Mouse (Mus musculus) layer of hippocampus, adult 9-10 months (tissue): ENCODE measurements at regions not wholly inside any gene's neighbourhood (a gene's known extent, or its start where the extent isn't known, plus 50 kb on each side); places are given as distances from the start of the nearest gene placed in this dataset.

Experiments
- DNase-seq: peaks from one replicate; pipeline ENCODE4 v3.0.0; 2022; ENCODE audit warnings: low spot score

DNA sequence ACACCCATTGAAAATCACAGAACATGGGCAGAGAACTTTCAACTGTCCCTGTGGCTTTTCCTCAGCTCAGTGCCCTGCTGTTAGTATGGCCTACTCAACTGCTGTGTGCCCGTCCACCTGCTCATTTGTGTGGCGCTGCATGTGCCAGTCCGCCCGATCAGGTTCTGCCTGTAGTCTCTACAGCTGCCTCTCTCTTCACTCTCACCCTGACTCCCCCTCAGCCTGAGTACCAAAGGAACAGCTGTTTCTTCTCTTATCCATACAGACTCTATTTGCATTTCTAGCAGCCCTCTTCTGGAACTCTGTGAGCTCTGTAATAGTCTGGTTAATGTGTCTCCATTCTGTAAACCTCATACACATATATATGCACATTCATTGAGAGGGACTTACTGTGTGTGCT lies 329.1 kb upstream of the Spred2 start:
- DNase-seq, result no peak

- no peak for DNase-seq
These were observed 327.8 kb upstream of the Spred2 start for GRCm38 (mm10) chr11:19596336-19596735.

- no peak for DNase-seq
These were observed 324.7 kb upstream of the Spred2 start for GRCm38 (mm10) chr11:19599433-19599832.

- DNase-seq, result no peak
These were observed 322.8 kb upstream of the Spred2 start for GRCm38 (mm10) chr11:19601216-19601938.

DNA sequence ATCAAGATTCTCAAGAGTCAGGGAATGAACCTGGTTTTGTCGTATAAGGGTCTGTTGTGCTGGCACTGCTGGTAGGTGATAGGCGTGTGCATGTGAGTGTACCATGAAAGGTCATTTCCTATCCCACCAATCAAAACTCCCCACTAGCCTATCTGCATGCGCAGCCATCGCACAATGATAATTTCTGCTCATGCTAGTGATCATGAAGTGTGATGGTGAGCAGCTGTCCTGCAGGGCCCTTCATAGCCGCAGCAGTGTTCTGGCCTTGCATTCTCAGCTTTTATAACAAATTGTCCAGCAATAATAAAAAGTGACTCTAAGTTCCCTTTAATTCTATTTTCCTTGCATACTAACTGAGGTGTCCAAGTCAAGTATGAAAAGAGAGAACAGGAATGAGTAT lies 321.7 kb upstream of the Spred2 start:
- no peak for DNase-seq

- DNase-seq, result no peak
These were observed 318.6 kb upstream of the Spred2 start for GRCm38 (mm10) chr11:19605602-19606001.

DNA sequence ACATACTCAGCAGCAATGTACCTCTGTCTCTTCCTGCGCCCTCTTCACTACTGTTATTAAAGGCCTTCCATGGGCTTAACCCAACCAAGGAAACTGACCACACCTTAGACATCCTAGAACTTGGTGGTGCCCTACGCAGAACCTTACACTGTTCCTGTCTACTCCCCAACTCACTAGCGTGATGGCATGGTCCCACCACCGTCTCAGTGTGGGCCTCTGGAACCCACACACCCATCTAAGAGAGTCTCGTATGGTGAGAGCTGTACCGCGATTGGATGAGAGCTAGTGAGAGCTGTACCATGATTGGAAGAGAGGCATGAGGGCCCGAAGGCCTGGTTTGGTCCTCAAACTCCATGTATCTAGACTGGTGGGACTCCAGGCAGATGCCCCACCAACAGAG lies 317.2 kb upstream of the Spred2 start:
- DNase-seq, result no peak

DNA sequence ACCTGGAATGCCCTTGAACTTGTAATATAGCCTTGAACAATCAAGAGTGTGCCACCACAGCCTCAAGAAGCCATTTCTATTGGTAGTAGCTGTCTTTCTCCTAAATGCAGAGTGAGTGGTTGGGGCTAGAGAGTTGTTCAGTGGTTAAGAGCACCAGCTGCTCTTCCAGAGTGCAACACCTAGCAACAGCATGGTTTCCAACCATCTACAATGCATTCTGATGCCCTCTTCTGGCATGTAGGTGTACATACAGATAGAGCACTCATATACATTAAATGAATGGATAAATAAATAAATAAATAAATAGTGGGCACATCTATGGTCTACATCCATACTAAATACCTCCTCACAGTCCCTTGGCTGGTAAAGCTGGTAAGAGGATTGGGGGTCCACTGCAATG lies 316.2 kb upstream of the Spred2 start:
- no peak for DNase-seq

DNA sequence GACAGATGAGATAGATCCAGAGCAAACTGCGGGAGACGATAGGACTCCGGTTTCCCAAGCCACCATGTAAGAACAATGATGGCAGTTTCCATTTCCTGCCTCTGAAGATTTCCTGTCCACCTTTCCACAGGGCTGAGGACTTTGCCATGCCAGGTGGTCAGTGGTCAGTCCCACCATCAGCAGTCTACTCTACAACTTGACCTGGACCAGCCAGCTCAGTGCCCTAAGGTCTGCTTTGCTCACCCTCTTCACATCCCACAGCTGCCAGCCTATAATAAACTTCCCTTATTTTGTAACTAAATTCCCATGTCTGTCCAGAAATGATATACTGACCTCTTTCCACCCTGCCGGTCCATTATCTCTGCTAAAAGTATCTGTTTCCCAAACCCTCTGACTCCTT lies 315.7 kb upstream of the Spred2 start:
- no peak for DNase-seq

DNA sequence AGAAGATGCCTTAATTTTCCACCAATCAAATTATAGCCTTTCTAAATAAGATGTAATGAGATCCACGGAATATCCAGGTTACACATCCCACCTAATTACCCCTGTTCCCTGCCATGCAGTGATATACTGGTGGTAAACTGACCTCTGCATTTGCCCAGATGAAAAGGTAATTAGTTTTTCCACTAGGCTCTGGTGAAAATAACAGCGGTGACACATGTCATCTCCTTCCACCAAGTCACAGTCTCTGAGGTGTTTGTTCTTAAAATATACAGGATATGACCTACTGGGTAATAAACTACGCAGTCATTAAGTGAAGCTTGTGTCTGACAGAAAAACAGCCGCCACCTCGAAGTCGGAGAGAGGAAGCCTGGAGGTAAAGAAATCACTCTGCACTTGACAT lies 313.6 kb upstream of the Spred2 start:
- no peak for DNase-seq

DNA sequence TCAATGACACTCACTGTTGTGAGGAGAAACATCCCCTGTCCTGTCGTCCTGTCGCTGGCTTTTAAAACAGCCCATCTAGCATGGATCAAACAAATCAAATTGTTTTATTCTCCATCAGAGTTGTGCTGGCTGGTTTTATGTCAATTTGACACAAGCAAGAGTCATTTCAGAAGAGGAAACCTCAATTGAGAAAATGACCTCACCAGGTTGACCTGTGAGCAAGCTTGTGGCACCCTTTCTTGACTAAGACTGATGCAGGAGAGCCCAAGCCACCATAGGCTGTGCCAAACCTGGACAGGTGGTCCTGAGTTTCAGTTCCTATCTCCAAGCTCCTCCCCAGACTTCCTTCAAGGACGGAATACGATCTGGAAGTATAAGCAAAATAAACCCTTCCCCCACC lies 313.0 kb upstream of the Spred2 start:
- no peak for DNase-seq

- no peak for DNase-seq
These were observed 307.7 kb upstream of the Spred2 start for GRCm38 (mm10) chr11:19616520-19616919.

GRCm38 (mm10) chr11:19619494-19619893 lies 304.7 kb upstream of the Spred2 start:
- DNase-seq, result no peak

- no peak for DNase-seq
These were observed 293.0 kb upstream of the Spred2 start for GRCm38 (mm10) chr11:19631055-19631695.

DNA sequence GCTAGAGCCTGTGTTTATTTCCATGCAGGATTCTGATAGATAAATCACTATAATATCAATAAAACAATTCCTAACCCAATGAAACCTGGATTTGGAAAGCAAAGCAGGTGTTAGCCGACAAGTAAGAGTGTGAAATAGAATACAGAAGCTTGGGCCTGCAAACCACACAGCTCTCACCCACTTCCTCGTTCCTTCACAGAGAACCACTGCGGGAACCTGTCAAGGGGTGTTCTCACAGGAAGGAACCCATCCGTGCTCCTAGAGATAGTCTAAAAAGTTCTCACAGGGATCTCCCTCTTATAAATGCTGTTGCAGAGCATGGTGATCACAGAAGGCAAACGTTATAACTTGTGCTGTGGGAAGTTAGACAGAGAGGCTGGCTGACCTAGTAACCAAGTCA lies 291.7 kb upstream of the Spred2 start:
- no peak for DNase-seq

DNA sequence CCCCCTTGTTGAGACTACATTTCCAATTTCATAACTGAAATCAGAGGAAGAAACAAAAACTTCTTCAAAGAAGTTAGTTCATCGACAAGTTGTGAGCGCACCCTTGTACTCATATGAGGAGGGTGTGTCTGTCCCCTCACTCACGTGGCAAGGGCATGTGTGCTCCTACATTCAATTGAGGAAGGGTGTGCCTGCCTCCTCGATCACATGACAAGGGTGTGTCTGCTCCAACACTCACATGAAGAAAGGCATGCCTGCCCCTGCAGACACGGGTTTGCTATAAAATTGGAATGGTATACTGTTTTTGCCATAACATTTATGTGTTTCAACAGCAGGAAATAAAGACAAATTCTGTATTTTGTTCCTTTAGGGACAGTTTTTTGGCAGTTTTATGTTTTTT lies 290.6 kb upstream of the Spred2 start:
- DNase-seq, result no peak

DNA sequence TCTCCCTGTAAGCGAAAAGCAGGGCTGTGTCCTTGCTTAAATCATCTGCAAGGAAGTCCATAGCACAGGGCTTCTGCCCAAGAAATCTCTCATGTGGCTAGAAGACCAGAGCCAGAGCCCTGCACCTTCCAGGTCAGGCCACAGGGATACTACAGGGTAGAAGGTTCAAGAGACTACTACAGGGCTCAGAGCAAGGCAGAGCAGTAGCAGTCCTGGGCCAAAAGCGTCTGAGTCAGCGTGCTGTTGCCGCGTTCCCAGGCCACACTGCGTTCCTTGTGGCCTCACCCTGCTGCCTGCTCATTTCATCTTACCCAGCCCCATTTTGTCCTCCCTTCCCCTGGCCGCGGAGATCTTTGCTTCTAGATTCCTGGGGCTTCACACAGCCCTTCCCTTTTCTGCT lies 283.0 kb upstream of the Spred2 start:
- no peak for DNase-seq

DNA sequence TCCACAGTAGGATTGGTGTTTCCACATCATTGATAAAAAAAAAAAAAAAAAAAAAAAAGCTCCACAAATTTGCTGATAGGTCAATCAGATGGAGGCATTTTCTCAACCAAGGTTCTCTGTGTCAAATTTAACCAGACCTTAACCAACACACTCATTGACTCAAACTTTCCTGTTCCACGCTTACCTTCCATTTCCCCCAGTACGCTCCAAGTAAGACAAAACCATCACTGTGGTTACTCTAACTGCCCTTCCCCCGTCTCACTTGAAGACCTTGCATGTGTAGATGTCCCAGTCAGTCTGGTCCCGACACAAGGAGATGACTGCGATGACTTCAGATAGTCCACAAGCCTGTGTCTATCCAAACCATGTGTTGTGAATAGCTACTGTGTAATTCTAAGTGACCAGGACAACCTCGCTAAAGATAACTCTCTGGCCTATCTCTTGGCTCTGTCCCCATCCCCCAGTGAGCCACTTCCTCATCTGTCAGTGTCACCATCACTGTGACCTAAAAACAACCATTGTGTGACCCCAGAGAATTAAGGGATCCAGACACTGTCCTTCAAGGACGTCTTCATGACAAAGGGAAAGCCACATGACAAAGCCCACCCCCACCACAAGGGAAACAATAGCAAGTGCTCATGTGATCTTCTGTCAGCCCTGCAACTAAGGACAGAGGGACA lies 279.9 kb upstream of the Spred2 start:
- no peak for DNase-seq

- DNase-seq, result peak; percentile 2
These were observed 279.1 kb upstream of the Spred2 start for GRCm38 (mm10) chr11:19645106-19645505.

DNA sequence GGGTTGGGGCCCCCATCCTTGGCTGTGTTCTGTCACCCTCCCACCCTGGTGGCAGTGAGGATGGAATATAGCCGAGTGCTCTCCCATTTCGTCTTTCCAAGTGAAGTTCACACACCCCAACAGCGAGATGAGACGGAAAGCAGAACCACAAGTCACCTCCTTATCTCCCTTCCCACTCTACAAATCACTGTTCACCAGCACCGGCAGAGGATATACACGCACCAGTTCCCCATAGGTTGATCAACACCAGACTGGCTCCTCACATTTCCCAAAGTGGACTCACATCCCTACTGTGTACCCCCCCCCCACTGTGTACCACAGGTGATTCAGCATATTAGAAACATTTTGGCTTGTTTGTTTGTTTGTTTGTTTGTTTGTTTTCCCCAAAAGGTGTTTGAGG lies 272.7 kb upstream of the Spred2 start:
- DNase-seq, result no peak

GRCm38 (mm10) chr11:19651929-19652328 lies 272.2 kb upstream of the Spred2 start:
- no peak for DNase-seq

GRCm38 (mm10) chr11:19659511-19659910 lies 264.7 kb upstream of the Spred2 start:
- DNase-seq, result no peak

DNA sequence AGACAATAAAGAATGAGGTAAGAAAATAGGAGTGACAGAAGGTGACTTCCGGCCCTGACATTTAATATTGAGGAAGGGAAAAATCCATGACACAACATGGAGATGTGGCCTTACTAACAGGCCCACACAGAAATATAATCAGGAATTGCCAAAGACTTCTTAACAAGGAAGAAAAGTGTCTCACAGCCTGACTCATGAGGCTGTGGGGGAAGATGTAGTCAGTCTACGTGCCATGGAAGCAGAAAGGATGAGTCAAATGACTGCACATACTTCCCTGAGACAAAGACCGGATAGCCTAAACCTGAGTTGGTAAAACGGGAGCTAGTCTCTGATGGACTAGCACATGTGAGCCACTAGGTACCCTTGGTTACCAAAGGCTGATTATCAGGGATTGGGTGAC lies 257.4 kb upstream of the Spred2 start:
- DNase-seq, result no peak
